Comparison of ENCODE assay signal across 24 mouse cellular contexts in genomic region chr10:62932381-62932780, GRCm38 (mm10). TPM values are rescaled to one million over a fixed set of nuclear protein-coding genes. Genes with fewer than 3 reads are reported as not detected.
DNase-seq lines count a peak whose midpoint lies in the region; ATAC-seq and TF ChIP-seq lines count a peak whose summit lies in the region.
"Had no signal": no experiment of that assay in that cellular context is flagged by ENCODE, and none has a peak within 500 bp of the region (broad histone marks: within the 10 kb centered on the region; RNA-seq: fewer than 3 reads in every experiment).

No protein-coding gene starts in this region.

- no peaks in the 10 kb centered on the region for H3K9me3 ChIP-seq in intestine, postnatal 0 days (ENCODE audit: control insufficient read depth)
- no peaks in the 10 kb centered on the region for H3K9me3 ChIP-seq in intestine, embryonic 16.5 days (ENCODE audit: control insufficient read depth, low read length)
- no peaks in the 10 kb centered on the region for H3K9me3 ChIP-seq in midbrain, postnatal 0 days (ENCODE audit: low read length)
- no peaks in the 10 kb centered on the region for H3K9me3 ChIP-seq in midbrain, embryonic 14.5 days (ENCODE audit: control insufficient read depth, low read length)
- H3K9me3 ChIP-seq in stomach, postnatal 0 days (ENCODE audit: control insufficient read depth, low read length): no peaks in the 10 kb centered on the region
- no peaks in the 10 kb centered on the region for H3K9me3 ChIP-seq in forebrain, embryonic 16.5 days (ENCODE audit: control insufficient read depth, low read length)
- H3K9me3 ChIP-seq: embryonic facial prominence, embryonic 13.5 days; forebrain, embryonic 12.5 days; heart, embryonic 12.5 days; hindbrain, embryonic 10.5 days; limb, embryonic 12.5 days; liver, embryonic 13.5 days; midbrain, embryonic 10.5 days had no signal

- no peak overlapping the region for H3K4me2 ChIP-seq in intestine, postnatal 0 days (replicated peaks; ENCODE audit: low read depth)
- no peak overlapping the region for H3K4me2 ChIP-seq in intestine, embryonic 16.5 days (ENCODE audit: low read depth, low read length)
- no peak overlapping the region for H3K4me2 ChIP-seq in midbrain, postnatal 0 days (ENCODE audit: low read depth, low read length, poor library complexity, severe bottlenecking)
- no peak overlapping the region for H3K4me2 ChIP-seq in midbrain, embryonic 14.5 days (ENCODE audit: low read length)
- no peak overlapping the region for H3K4me2 ChIP-seq in stomach, postnatal 0 days (replicated peaks; ENCODE audit: low read depth)
- no peak overlapping the region for H3K4me2 ChIP-seq in forebrain, embryonic 16.5 days (ENCODE audit: low read length)
- H3K4me2 ChIP-seq: embryonic facial prominence, embryonic 13.5 days; forebrain, embryonic 12.5 days; heart, embryonic 12.5 days; limb, embryonic 12.5 days; liver, embryonic 13.5 days had no signal

- H3K4me3 ChIP-seq in intestine, postnatal 0 days (ENCODE audit: low read depth, low read length): no peak overlapping the region
- no peak overlapping the region for H3K4me3 ChIP-seq in intestine, embryonic 16.5 days (ENCODE audit: low read length)
- H3K4me3 ChIP-seq in midbrain, postnatal 0 days (ENCODE audit: low read depth, low read length): no peak overlapping the region
- no peak overlapping the region for H3K4me3 ChIP-seq in midbrain, embryonic 14.5 days (replicated peaks; ENCODE audit: low read depth, low read length)
- H3K4me3 ChIP-seq in stomach, postnatal 0 days (ENCODE audit: low read depth, low read length): no peak overlapping the region
- no peak overlapping the region for H3K4me3 ChIP-seq in forebrain, embryonic 16.5 days (replicated peaks; ENCODE audit: low read length)
- H3K4me3 ChIP-seq: embryonic facial prominence, embryonic 13.5 days; erythroblast, embryonic 14.5 days; forebrain, embryonic 12.5 days; heart, embryonic 12.5 days; hindbrain, embryonic 10.5 days; limb, embryonic 12.5 days; liver, embryonic 13.5 days; midbrain, embryonic 10.5 days had no signal

- TF ChIP-seq EP300 in stomach, postnatal 0 days (optimal IDR thresholded peaks at IDR 0.05): no peak

- no peak for ATAC-seq in intestine, postnatal 0 days
- ATAC-seq in intestine, embryonic 16.5 days: no peak
- no peak for ATAC-seq in midbrain, postnatal 0 days (ENCODE audit: low FRiP score)
- no peak for ATAC-seq in midbrain, embryonic 14.5 days (ENCODE audit: low FRiP score, low TSS enrichment)
- ATAC-seq in Patski: no peak
- ATAC-seq in stomach, postnatal 0 days (ENCODE audit: low FRiP score, low TSS enrichment): no peak
- no peak for ATAC-seq in forebrain, embryonic 16.5 days

- in situ Hi-C loops in Patski (cut with MboI; ENCODE audit: low pct_unique_long_range_greater_than_20kb): no loop called here

- POLR2A ChIA-PET in Patski (lab: Charles Lee): no interaction called here

- CTCF ChIA-PET in Patski (lab: Charles Lee): interaction anchor here (0.9 to 1.2 kb wide), 2 partner anchors 23 to 53 kb away, joined by 3 read pairs; no protein-coding TSS in a partner anchor

- H3K27ac ChIP-seq in intestine, postnatal 0 days (ENCODE audit: low read depth, low read length): no peak overlapping the region
- no peak overlapping the region for H3K27ac ChIP-seq in intestine, embryonic 16.5 days (ENCODE audit: low read length)
- no peak overlapping the region for H3K27ac ChIP-seq in midbrain, postnatal 0 days (ENCODE audit: low read depth, low read length)
- H3K27ac ChIP-seq in midbrain, embryonic 14.5 days (replicated peaks; ENCODE audit: low read depth, low read length): no peak overlapping the region
- no peak overlapping the region for H3K27ac ChIP-seq in stomach, postnatal 0 days (replicated peaks)
- H3K27ac ChIP-seq in forebrain, embryonic 16.5 days (ENCODE audit: low read length): no peak overlapping the region
- H3K27ac ChIP-seq: embryonic facial prominence, embryonic 13.5 days; forebrain, embryonic 12.5 days; hindbrain, embryonic 10.5 days; limb, embryonic 12.5 days; liver, embryonic 13.5 days; macrophage; midbrain, embryonic 10.5 days had no signal

- peak; percentile 34 for TF ChIP-seq CTCF in intestine, postnatal 0 days (IDR thresholded peaks at IDR 0.05; ENCODE audit: low read depth)
- TF ChIP-seq CTCF in midbrain, postnatal 0 days (IDR thresholded peaks at IDR 0.05): peak; percentile 22; the same call in 1 of the 2 replicates
- peak; percentile 35 for TF ChIP-seq CTCF in Patski (IDR thresholded peaks at IDR 0.05)
- TF ChIP-seq CTCF in stomach, postnatal 0 days (IDR thresholded peaks at IDR 0.05; ENCODE audit: low read depth): 0 out of 2 replicates have a peak, but pooled peaks have one; percentile 17

- 96% methylated on average over 1 of the region's 1 CpGs for WGBS in intestine, postnatal 0 days
- WGBS in intestine, embryonic 16.5 days: 95% methylated on average over 1 of the region's 1 CpGs
- 97% methylated on average over 1 of the region's 1 CpGs for WGBS in midbrain, postnatal 0 days
- WGBS in midbrain, embryonic 14.5 days: 93% methylated on average over 1 of the region's 1 CpGs
- 90% methylated on average over 1 of the region's 1 CpGs for WGBS in stomach, postnatal 0 days
- WGBS in forebrain, embryonic 16.5 days: 97% methylated on average over 1 of the region's 1 CpGs

- no peaks in the 10 kb centered on the region for H3K27me3 ChIP-seq in intestine, postnatal 0 days (replicated peaks; ENCODE audit: control insufficient read depth, insufficient read depth, low read length)
- no peaks in the 10 kb centered on the region for H3K27me3 ChIP-seq in intestine, embryonic 16.5 days (replicated peaks; ENCODE audit: control insufficient read depth, insufficient read depth, low read length)
- no peaks in the 10 kb centered on the region for H3K27me3 ChIP-seq in midbrain, postnatal 0 days (ENCODE audit: insufficient read depth, low read length)
- no peaks in the 10 kb centered on the region for H3K27me3 ChIP-seq in midbrain, embryonic 14.5 days (ENCODE audit: control insufficient read depth, insufficient read depth, low read length)
- H3K27me3 ChIP-seq in Patski: no peaks in the 10 kb centered on the region
- H3K27me3 ChIP-seq in stomach, postnatal 0 days (ENCODE audit: control insufficient read depth, insufficient read depth, low read length): no peaks in the 10 kb centered on the region
- no peaks in the 10 kb centered on the region for H3K27me3 ChIP-seq in forebrain, embryonic 16.5 days (replicated peaks; ENCODE audit: control insufficient read depth, insufficient read depth, low read length)
- H3K27me3 ChIP-seq: embryonic facial prominence, embryonic 13.5 days; forebrain, embryonic 12.5 days; heart, embryonic 12.5 days; limb, embryonic 12.5 days; liver, embryonic 13.5 days had no signal

- H3K36me3 ChIP-seq in intestine, postnatal 0 days (ENCODE audit: control insufficient read depth, insufficient read depth): peaks cover 30% of the 10 kb centered on the region; the same call in 1 of the 2 replicates
- H3K36me3 ChIP-seq in intestine, embryonic 16.5 days (ENCODE audit: control insufficient read depth, insufficient read depth, low read length): 0 out of 2 replicates have a peak, but pooled peaks cover 4% of the 10 kb centered on the region
- H3K36me3 ChIP-seq in midbrain, postnatal 0 days (ENCODE audit: insufficient read depth, low read length): peaks cover 26% of the 10 kb centered on the region
- H3K36me3 ChIP-seq in midbrain, embryonic 14.5 days (ENCODE audit: control insufficient read depth, insufficient read depth, low read length): peaks cover 59% of the 10 kb centered on the region
- H3K36me3 ChIP-seq in stomach, postnatal 0 days (ENCODE audit: control insufficient read depth, insufficient read depth, low read length): peaks cover 13% of the 10 kb centered on the region; the same call in 1 of the 2 replicates
- H3K36me3 ChIP-seq in forebrain, embryonic 16.5 days (ENCODE audit: control insufficient read depth, insufficient read depth): peaks cover 19% of the 10 kb centered on the region

- H3K9ac ChIP-seq in intestine, postnatal 0 days (ENCODE audit: low read depth, low read length): no peak overlapping the region
- H3K9ac ChIP-seq in intestine, embryonic 16.5 days (ENCODE audit: low read depth, low read length): no peak overlapping the region
- no peak overlapping the region for H3K9ac ChIP-seq in midbrain, postnatal 0 days (replicated peaks; ENCODE audit: low read length, poor library complexity, severe bottlenecking)
- no peak overlapping the region for H3K9ac ChIP-seq in midbrain, embryonic 14.5 days (replicated peaks; ENCODE audit: low read length)
- H3K9ac ChIP-seq in stomach, postnatal 0 days (ENCODE audit: low read length): no peak overlapping the region
- no peak overlapping the region for H3K9ac ChIP-seq in forebrain, embryonic 16.5 days (replicated peaks; ENCODE audit: low read depth, low read length)
- H3K9ac ChIP-seq: embryonic facial prominence, embryonic 13.5 days; forebrain, embryonic 12.5 days; heart, embryonic 12.5 days; limb, embryonic 12.5 days; liver, embryonic 13.5 days had no signal

- no peaks in the 10 kb centered on the region for H3K4me1 ChIP-seq in intestine, postnatal 0 days (replicated peaks; ENCODE audit: control insufficient read depth, insufficient read depth, low read length)
- H3K4me1 ChIP-seq in intestine, embryonic 16.5 days (ENCODE audit: control insufficient read depth, insufficient read depth, low read length): no peaks in the 10 kb centered on the region
- no peaks in the 10 kb centered on the region for H3K4me1 ChIP-seq in midbrain, postnatal 0 days (ENCODE audit: insufficient read depth, low read length)
- H3K4me1 ChIP-seq in midbrain, embryonic 14.5 days (ENCODE audit: control insufficient read depth, insufficient read depth, low read length): no peaks in the 10 kb centered on the region
- H3K4me1 ChIP-seq in stomach, postnatal 0 days (replicated peaks; ENCODE audit: control insufficient read depth, insufficient read depth): no peaks in the 10 kb centered on the region
- H3K4me1 ChIP-seq in forebrain, embryonic 16.5 days (replicated peaks; ENCODE audit: control insufficient read depth, insufficient read depth, low read length): no peaks in the 10 kb centered on the region
- H3K4me1 ChIP-seq: embryonic facial prominence, embryonic 13.5 days; forebrain, embryonic 12.5 days; heart, embryonic 12.5 days; hindbrain, embryonic 10.5 days; limb, embryonic 12.5 days; liver, embryonic 13.5 days; midbrain, embryonic 10.5 days had no signal

- no peak for DNase-seq in midbrain, postnatal 0 days (ENCODE audit: low spot score)
- DNase-seq in midbrain, embryonic 14.5 days: no peak
- DNase-seq in Patski (ENCODE audit: low read depth, low spot score): no peak
- DNase-seq in stomach, postnatal 0 days (ENCODE audit: low spot score): no peak
- no peak for DNase-seq in adrenal gland, postnatal 4 days (ENCODE audit: low spot score in 2 of 2)
- DNase-seq: cerebellum, adult 2 months; cerebellum, postnatal 25 days; embryo, embryonic 11 days; heart, postnatal 10 days; kidney, adult 18-20 months; kidney, postnatal 10 days; liver, embryonic 13.5 days; thymus, postnatal 14 days had no signal

RNA-seq across cellular contexts. Expression of gene Slc25a16, which starts 11.9 kb away (rescaled TPM):
- 14.6 and 16.3 TPM in 2 replicates for polyA plus RNA-seq in intestine, postnatal 0 days (2015; fragmentation: Nextera tagmentation; extraction: Ambion mirVana)
- 13.2 and 13.6 TPM in 2 replicates for polyA plus RNA-seq in intestine, embryonic 16.5 days (2015; fragmentation: Nextera tagmentation; extraction: Ambion mirVana)
- total RNA-seq in midbrain, postnatal 0 days (2014; rRNA removed): 19.0 and 23.0 TPM in 2 replicates
- 12.3 and 13.7 TPM in 2 replicates for polyA plus RNA-seq in midbrain, postnatal 0 days (2015; fragmentation: Nextera tagmentation; extraction: Ambion mirVana)
- 15.3 and 17.9 TPM in 2 replicates for polyA plus RNA-seq in midbrain, embryonic 14.5 days (2014; fragmentation: Nextera tagmentation; extraction: Ambion mirVana)
- polyA plus RNA-seq in Patski (2021): 27.4 TPM
- polyA plus RNA-seq in stomach, postnatal 0 days (2015; fragmentation: Nextera tagmentation; extraction: Ambion mirVana): 14.7 and 16.5 TPM in 2 replicates
- polyA plus RNA-seq in forebrain, embryonic 16.5 days (2015; fragmentation: Nextera tagmentation; extraction: Ambion mirVana): 18.0 and 18.7 TPM in 2 replicates
- total RNA-seq in adrenal gland, postnatal 4 days (2021): 10 to 100 TPM; 34.3 to 36.6 TPM

RNA-seq across cellular contexts. Expression of gene Dna2, which starts 14.4 kb away (rescaled TPM):
- polyA plus RNA-seq in intestine, postnatal 0 days (2015; fragmentation: Nextera tagmentation; extraction: Ambion mirVana): 9.6 and 11.5 TPM in 2 replicates
- polyA plus RNA-seq in intestine, embryonic 16.5 days (2015; fragmentation: Nextera tagmentation; extraction: Ambion mirVana): 21.3 and 22.1 TPM in 2 replicates
- total RNA-seq in midbrain, postnatal 0 days (2014; rRNA removed): 2.0 and 3.5 TPM in 2 replicates
- 2.6 and 2.7 TPM in 2 replicates for polyA plus RNA-seq in midbrain, postnatal 0 days (2015; fragmentation: Nextera tagmentation; extraction: Ambion mirVana)
- 3.2 and 5.8 TPM in 2 replicates for polyA plus RNA-seq in midbrain, embryonic 14.5 days (2014; fragmentation: Nextera tagmentation; extraction: Ambion mirVana)
- 8.3 TPM for polyA plus RNA-seq in Patski (2021)
- polyA plus RNA-seq in stomach, postnatal 0 days (2015; fragmentation: Nextera tagmentation; extraction: Ambion mirVana): 3.3 and 3.6 TPM in 2 replicates
- polyA plus RNA-seq in forebrain, embryonic 16.5 days (2015; fragmentation: Nextera tagmentation; extraction: Ambion mirVana): 6.6 and 8.8 TPM in 2 replicates
- 10 to 100 TPM in 1 of 2 experiments, 1 to 10 TPM in 1; 9.5 to 11.8 TPM for total RNA-seq in adrenal gland, postnatal 4 days (2021)

RNA-seq across cellular contexts. Expression of gene Tet1, which starts 23.6 kb away (rescaled TPM):
- polyA plus RNA-seq in intestine, postnatal 0 days (2015; fragmentation: Nextera tagmentation; extraction: Ambion mirVana): 3.0 and 5.2 TPM in 2 replicates
- polyA plus RNA-seq in intestine, embryonic 16.5 days (2015; fragmentation: Nextera tagmentation; extraction: Ambion mirVana): 10.6 and 11.1 TPM in 2 replicates
- total RNA-seq in midbrain, postnatal 0 days (2014; rRNA removed): 29.0 and 40.5 TPM in 2 replicates
- 31.1 and 34.9 TPM in 2 replicates for polyA plus RNA-seq in midbrain, postnatal 0 days (2015; fragmentation: Nextera tagmentation; extraction: Ambion mirVana)
- polyA plus RNA-seq in midbrain, embryonic 14.5 days (2014; fragmentation: Nextera tagmentation; extraction: Ambion mirVana): 35.9 and 44.3 TPM in 2 replicates
- 1.5 TPM for polyA plus RNA-seq in Patski (2021)
- 6.4 TPM in 2 replicates for polyA plus RNA-seq in stomach, postnatal 0 days (2015; fragmentation: Nextera tagmentation; extraction: Ambion mirVana)
- polyA plus RNA-seq in forebrain, embryonic 16.5 days (2015; fragmentation: Nextera tagmentation; extraction: Ambion mirVana): 40.4 and 41.5 TPM in 2 replicates
- 10 to 100 TPM; 19.1 to 19.6 TPM for total RNA-seq in adrenal gland, postnatal 4 days (2021)
- polyA plus RNA-seq: erythroblast, embryonic 14.5 days had no signal

RNA-seq across cellular contexts. Expression of gene Rufy2, which starts 47.6 kb away (rescaled TPM):
- 13.9 and 18.8 TPM in 2 replicates for polyA plus RNA-seq in intestine, postnatal 0 days (2015; fragmentation: Nextera tagmentation; extraction: Ambion mirVana)
- polyA plus RNA-seq in intestine, embryonic 16.5 days (2015; fragmentation: Nextera tagmentation; extraction: Ambion mirVana): 13.8 and 19.6 TPM in 2 replicates
- total RNA-seq in midbrain, postnatal 0 days (2014; rRNA removed): 34.5 and 47.7 TPM in 2 replicates
- polyA plus RNA-seq in midbrain, postnatal 0 days (2015; fragmentation: Nextera tagmentation; extraction: Ambion mirVana): 60.9 and 65.5 TPM in 2 replicates
- 59.9 and 60.3 TPM in 2 replicates for polyA plus RNA-seq in midbrain, embryonic 14.5 days (2014; fragmentation: Nextera tagmentation; extraction: Ambion mirVana)
- 26.5 TPM for polyA plus RNA-seq in Patski (2021)
- 10.3 and 12.8 TPM in 2 replicates for polyA plus RNA-seq in stomach, postnatal 0 days (2015; fragmentation: Nextera tagmentation; extraction: Ambion mirVana)
- polyA plus RNA-seq in forebrain, embryonic 16.5 days (2015; fragmentation: Nextera tagmentation; extraction: Ambion mirVana): 60.5 and 73.0 TPM in 2 replicates
- 10 to 100 TPM; 26.0 to 32.5 TPM for total RNA-seq in adrenal gland, postnatal 4 days (2021)
- polyA plus RNA-seq: erythroblast, embryonic 14.5 days had no signal
